Mouse (Mus musculus) heart, postnatal 0 days (tissue): ENCODE data around the gene Rptor.

ENCODE experiments used
- CTCF ChIP-seq: IDR thresholded peaks from 2 replicates; pipeline ENCODE4 v1.5.1; 2016; ENCODE audit warnings: antibody characterized with exemption, control low read depth, low read depth
- EP300 ChIP-seq: IDR thresholded peaks from 2 replicates; pipeline ENCODE4 v1.6.1; 2016; ENCODE audit warnings: antibody characterized with exemption, low read depth

DNA sequence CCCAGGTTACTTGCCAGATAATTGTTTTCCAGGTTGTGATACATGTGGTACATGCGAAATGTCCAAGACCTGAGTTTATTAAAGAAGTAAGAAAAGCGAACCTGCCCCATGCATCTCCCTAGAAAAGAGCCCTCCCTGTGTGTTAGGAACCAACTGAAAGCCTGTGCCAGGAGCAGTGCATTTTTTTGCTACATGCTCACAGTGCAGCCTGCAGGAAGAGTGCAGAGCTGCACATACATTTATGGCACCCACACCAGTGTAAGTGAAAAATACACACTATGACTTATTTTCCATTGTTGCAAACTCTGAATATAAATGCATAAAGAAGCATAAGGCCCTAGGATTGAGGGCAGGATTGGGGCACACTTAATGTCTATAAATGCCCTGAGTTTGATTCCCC is 178.5 kb downstream of the Rptor start:
- TF ChIP-seq CTCF (peak; percentile 42), EP300 (no peak)
